Mouse (Mus musculus) forebrain, postnatal 0 days (tissue): Measurements from ENCODE around the gene Slc35a3. TPM values are rescaled to one million over a fixed set of nuclear protein-coding genes. Genes with fewer than 3 reads are reported as not detected.
"Not testable (repeated sequence)": the region's sequence is repeated elsewhere in the genome, so short reads cannot be mapped to it uniquely, and the experiment has no call there.

Experiments
- ATAC-seq: fragments of 200-750 bp; cut with Nextera tagmentation; 2 replicates; pipeline ENCODE4 v1.8.0; 2017; ENCODE audit warnings: mild to moderate bottlenecking, moderate library complexity
- DNase-seq: peaks from one replicate; pipeline ENCODE4 v3.0.0-alpha.2; 2015
- H3K27ac ChIP-seq: fragments of 300-500 bp; sonication (generic); 2 replicates; pipeline ENCODE4 v1.5.1; 2014; ENCODE audit warnings: low read depth, mild to moderate bottlenecking, antibody characterized with exemption, low read length, moderate library complexity, mixed read lengths
- H3K27me3 ChIP-seq: fragments of 300-500 bp; sonication (generic); 2 replicates; pipeline ENCODE4 v1.6.1; 2014; ENCODE audit warnings: mild to moderate bottlenecking, low read length, mixed read lengths; ENCODE audit not compliant: insufficient read depth
- H3K36me3 ChIP-seq: fragments of 300-500 bp; sonication (generic); 2 replicates; pipeline ENCODE4 v1.6.1; 2014; ENCODE audit warnings: mild to moderate bottlenecking, moderate library complexity; ENCODE audit not compliant: insufficient read depth
- H3K4me1 ChIP-seq: fragments of 300-500 bp; sonication (generic); 2 replicates; pipeline ENCODE4 v1.6.1; 2014; ENCODE audit warnings: antibody characterized with exemption; ENCODE audit not compliant: insufficient read depth
- H3K4me2 ChIP-seq: fragments of 300-500 bp; sonication (generic); 2 replicates; pipeline ENCODE4 v1.6.1; 2014; ENCODE audit warnings: low read depth, mild to moderate bottlenecking, moderate library complexity
- H3K4me3 ChIP-seq: fragments of 300-500 bp; sonication (generic); 2 replicates; pipeline ENCODE4 v1.5.1; 2014; ENCODE audit warnings: low read depth, low read length, mixed read lengths
- H3K9ac ChIP-seq: fragments of 300-500 bp; sonication (generic); 2 replicates; pipeline ENCODE4 v1.6.1; 2014; ENCODE audit warnings: mild to moderate bottlenecking
- H3K9me3 ChIP-seq: fragments of 300-500 bp; sonication (generic); 2 replicates; pipeline ENCODE4 v1.6.1; 2016; ENCODE audit warnings: low read length
- CTCF ChIP-seq: sonication (generic); IDR thresholded peaks from 2 replicates; pipeline ENCODE4 v1.5.1; 2016; ENCODE audit warnings: antibody characterized with exemption, control low read depth, low read depth
- WGBS: fragments of 180-500 bp; shearing (Covaris S2); extraction: QIAGEN DNeasy Blood & Tissue Kit; methylation state at CpG from one replicate; pipeline ENCODE4 v1.1.7; 2014; 5-methylcytosine and 5-hydroxymethylcytosine counted together
- polyA plus RNA-seq: library from polyadenylated mRNA; unstranded; fragments of >200 nt; fragmentation: Nextera tagmentation; extraction: Ambion mirVana; gene quantifications from 2 replicates; pipeline ENCODE4 v1.2.1, GENCODE M21; 2015
- total RNA-seq: library from RNA; depleted of rRNA; stranded (reverse); fragments of >200 nt; gene quantifications from 2 replicates; pipeline ENCODE4 v1.2.3, GENCODE M21; 2014; rRNA removed

Slc35a3 gene
- total RNA-seq, result 14.1 and 21.9 TPM in 2 replicates
- 3.7 and 4.8 TPM in 2 replicates for polyA plus RNA-seq

- Histone ChIP-seq H3K4me3 (peak within 1 kb of the TSS; percentile 98), H3K9ac (peak within 1 kb of the TSS; percentile 89), H3K4me1 (peaks cover 6% of the 10 kb centered on the region; the same call in 1 of the 2 replicates), H3K27me3 (no peaks in the 10 kb centered on the region), H3K9me3 (no peaks in the 10 kb centered on the region), H3K27ac (peak within 1 kb of the TSS; percentile 40), H3K4me2 (peak within 1 kb of the TSS; percentile 90), H3K36me3 (no peaks in the 10 kb centered on the region)
- DNase-seq, result no peak
- TF ChIP-seq CTCF, result no peak
- ATAC-seq, result peak; percentile 28; the same call in 1 of the 2 replicates
- WGBS, result 3% methylated on average over 8 of the region's 8 CpGs
Observed at GRCm38 (mm10) chr3:116712436-116712881, at the start of gene Slc35a3. Gene Slc35a3, minus strand, starts transcription at chr3:116712831.

- Histone ChIP-seq H3K4me2 (no peak overlapping the region), H3K9me3 (no peaks in the 10 kb centered on the region), H3K4me1 (no peaks in the 10 kb centered on the region), H3K36me3 (peaks cover 42% of the 10 kb centered on the region), H3K27me3 (no peaks in the 10 kb centered on the region), H3K4me3 (no peak overlapping the region), H3K27ac (no peak overlapping the region), H3K9ac (no peak overlapping the region)
- 95% methylated on average over 8 of the region's 8 CpGs for WGBS
- DNase-seq (no peak), ATAC-seq (no peak)
- TF ChIP-seq CTCF, result no peak
Observed at GRCm38 (mm10) chr3:116752818-116753217, 40.2 kb upstream of the Slc35a3 start.

GRCm38 (mm10) chr3:116751191-116751860 is 38.7 kb upstream of the Slc35a3 start:
- Histone ChIP-seq H3K27me3 (no peaks in the 10 kb centered on the region), H3K36me3 (peaks cover 30% of the 10 kb centered on the region), H3K9ac (no peak overlapping the region), H3K9me3 (no peaks in the 10 kb centered on the region), H3K27ac (no peak overlapping the region), H3K4me3 (no peak overlapping the region), H3K4me2 (no peak overlapping the region), H3K4me1 (no peaks in the 10 kb centered on the region)
- ATAC-seq, result 0 out of 2 replicates have a peak, but pooled peaks have one; percentile 38
- peak; percentile 39 for DNase-seq
- peak; percentile 69 for TF ChIP-seq CTCF
- WGBS, result 84% methylated on average over 4 of the region's 4 CpGs

GRCm38 (mm10) chr3:116748391-116749170 is 36.0 kb upstream of the Slc35a3 start:
- ATAC-seq (peak; percentile 66), DNase-seq (peak; percentile 50)
- H3K27ac ChIP-seq, result no peak overlapping the region
- H3K4me2 ChIP-seq, result no peak overlapping the region
- H3K27me3 ChIP-seq, result no peaks in the 10 kb centered on the region
- no peaks in the 10 kb centered on the region for H3K4me1 ChIP-seq
- no peaks in the 10 kb centered on the region for H3K9me3 ChIP-seq
- TF ChIP-seq CTCF, result peak; percentile 69
- 62% methylated on average over 8 of the region's 8 CpGs for WGBS
- H3K9ac ChIP-seq, result no peak overlapping the region
- no peak overlapping the region for H3K4me3 ChIP-seq
- H3K36me3 ChIP-seq, result peaks cover 28% of the 10 kb centered on the region

GRCm38 (mm10) chr3:116747648-116748047 is 35.0 kb upstream of the Slc35a3 start:
- H3K36me3 ChIP-seq, result peaks cover 27% of the 10 kb centered on the region
- not testable (repeated sequence) for H3K9me3 ChIP-seq, H3K27ac ChIP-seq, DNase-seq, H3K4me3 ChIP-seq, H3K4me1 ChIP-seq, H3K27me3 ChIP-seq, ATAC-seq, H3K4me2 ChIP-seq, H3K9ac ChIP-seq
- 87% methylated on average over 7 of the region's 7 CpGs for WGBS

GRCm38 (mm10) chr3:116740963-116741362 is 28.3 kb upstream of the Slc35a3 start:
- Histone ChIP-seq H3K36me3 (peaks cover 10% of the 10 kb centered on the region), H3K4me2 (no peak overlapping the region), H3K9me3 (no peaks in the 10 kb centered on the region), H3K27ac (no peak overlapping the region), H3K27me3 (no peaks in the 10 kb centered on the region), H3K9ac (no peak overlapping the region), H3K4me1 (no peaks in the 10 kb centered on the region), H3K4me3 (no peak overlapping the region)
- DNase-seq, result no peak
- no peak for TF ChIP-seq CTCF
- no peak for ATAC-seq
- 87% methylated on average over 9 of the region's 9 CpGs for WGBS

- Histone ChIP-seq H3K27ac (no peak overlapping the region), H3K9me3 (no peaks in the 10 kb centered on the region), H3K27me3 (no peaks in the 10 kb centered on the region), H3K4me1 (no peaks in the 10 kb centered on the region), H3K4me2 (no peak overlapping the region), H3K9ac (no peak overlapping the region), H3K4me3 (no peak overlapping the region), H3K36me3 (peaks cover 10% of the 10 kb centered on the region)
- DNase-seq (no peak), ATAC-seq (no peak)
- 92% methylated on average over 5 of the region's 5 CpGs for WGBS
- no peak for TF ChIP-seq CTCF
Observed at GRCm38 (mm10) chr3:116740106-116740505, 27.5 kb upstream of the Slc35a3 start.
